Mouse (Mus musculus) B cell, adult 67 days (primary cell): ENCODE measurements around the gene Glis2. TPM values are rescaled to one million over a fixed set of nuclear protein-coding genes. Genes with fewer than 3 reads are reported as not detected.

Source experiments
- total RNA-seq, 2 experiments: library from RNA; stranded (reverse); gene quantifications; 4 replicates each; pipeline ENCODE4 v1.2.4; 2023

Gene Glis2
- not detected for total RNA-seq

GRCm38 (mm10) chr16:4593971-4594813 lies at the start of gene Glis2:
Gene Glis2, plus strand, starts transcription at chr16:4594713.

GRCm38 (mm10) chr16:4559715-4560144 lies 34.8 kb upstream of the Glis2 start, which contains the start of gene Tfap4:
Gene Tfap4, minus strand, starts transcription at chr16:4559854.

DNA sequence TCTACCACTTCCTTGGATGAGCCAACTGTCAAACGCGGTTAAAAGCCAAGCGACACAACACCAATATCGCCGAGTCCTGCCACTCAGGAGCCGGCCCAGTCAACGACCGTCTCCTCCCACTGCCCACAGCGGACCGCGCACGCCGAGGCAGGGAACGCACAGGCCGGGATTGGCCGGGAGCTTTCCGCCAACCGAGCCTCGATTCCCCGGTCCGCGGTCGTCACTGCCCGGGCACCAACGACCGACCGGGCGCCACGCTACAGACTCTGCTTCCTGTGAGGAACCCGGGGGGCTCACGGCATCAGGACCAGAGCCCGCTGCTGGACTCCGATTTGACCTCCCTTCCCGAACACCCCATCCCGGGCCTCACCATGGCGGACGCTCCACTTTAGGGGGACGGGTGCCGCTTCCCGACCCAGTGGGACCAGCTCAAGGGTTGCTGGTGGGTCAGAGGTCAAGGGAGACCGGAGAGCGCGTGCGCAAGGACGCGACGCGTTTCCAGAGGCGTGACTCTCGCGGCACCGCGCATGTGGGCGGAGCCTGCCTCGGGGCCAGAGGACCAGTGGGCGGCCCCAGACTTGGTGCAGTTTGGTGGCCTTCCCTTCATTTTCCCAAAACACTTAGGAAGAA lies 30.1 kb downstream of the Glis2 start, which contains the start of gene Pam16:
Pam16 (minus strand) TSS at position 508 of the 630 bp plus-strand sequence.

DNA sequence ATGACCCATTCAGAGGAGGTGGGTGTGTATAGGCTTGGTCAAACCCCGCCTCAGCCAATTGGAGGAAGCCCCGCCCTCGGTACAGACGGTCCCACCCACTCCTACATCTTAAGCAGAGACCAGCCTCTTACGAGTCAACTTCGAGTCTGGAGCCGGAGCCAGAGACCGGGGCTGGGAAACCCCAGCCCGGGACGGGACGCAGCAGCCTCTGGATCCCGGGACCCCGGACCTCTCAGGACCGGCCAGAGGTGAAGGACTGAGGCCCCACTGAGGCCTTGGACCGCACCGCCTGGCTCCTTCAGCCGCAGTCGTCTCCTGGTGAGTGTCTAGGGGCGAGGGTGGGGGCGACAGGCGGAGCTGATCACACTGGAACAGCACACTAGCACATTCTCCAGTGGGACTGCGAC lies 45.3 kb downstream of the Glis2 start, which contains the start of the genes Vasn and Dnaja3:
Vasn (plus strand) TSS at position 111 of the 407 bp plus-strand sequence.
Dnaja3 (plus strand) TSS at position 159 of the 407 bp plus-strand sequence.

Other genes starting within 250 kb of the Glis2 start
- 1 to 10 TPM; 4.4 TPM for gene Adcy9, start 174.2 kb upstream of the Glis2 start, total RNA-seq
- gene Srl, start 52.9 kb upstream of the Glis2 start, total RNA-seq = 1 to 10 TPM; 1.5 to 1.8 TPM
- 10 to 100 TPM; 10.2 to 15.1 TPM for gene Tfap4, start 34.9 kb upstream of the Glis2 start, total RNA-seq
- 10 to 100 TPM; 31.4 to 60.2 TPM for gene Pam16, start 30.3 kb downstream of the Glis2 start, total RNA-seq
- gene Vasn, start 45.2 kb downstream of the Glis2 start, total RNA-seq = under 1 TPM; 0.32 to 0.33 TPM
- 10 to 100 TPM; 36.5 to 39.7 TPM for gene Dnaja3, start 45.3 kb downstream of the Glis2 start, total RNA-seq
- gene Coro7, start 85.1 kb downstream of the Glis2 start, total RNA-seq = 100 to 1,000 TPM; 236 to 237 TPM
- 10 to 100 TPM in 1 of 2 experiments, 1 to 10 TPM in 1; 9.2 to 14.8 TPM for gene Nmral1, start 124.6 kb downstream of the Glis2 start, total RNA-seq
- gene Hmox2, start 131.6 kb downstream of the Glis2 start, total RNA-seq = 10 to 100 TPM; 54.1 to 58.2 TPM
- 10 to 100 TPM; 57.1 to 65.3 TPM for gene Cdip1, start 195.6 kb downstream of the Glis2 start, total RNA-seq
- gene 4930562C15Rik, start 240.7 kb downstream of the Glis2 start, total RNA-seq = not detected